Mouse (Mus musculus): ENCODE data around the gene Mis12.

- TF ChIP-seq CTCF (IDR thresholded peaks at IDR 0.05; ENCODE audit: insufficient read depth, low read length) (no peak), POLR2A (IDR thresholded peaks at IDR 0.05; ENCODE audit: borderline replicate concordance, extremely low read depth, low read depth, low read length) (no peak)
Measured at GRCm38 (mm10) chr11:71017051-71017450, 2.4 kb upstream of the Mis12 start.
